Mouse (Mus musculus): ENCODE measurements around the gene Fxyd1.

Fxyd1 gene

GRCm38 (mm10) chr7:31052636-31053434 lies 4.2 kb downstream of the Fxyd1 start:
- no peak for DNase-seq (ENCODE audit: low spot score in 2 of 2)

- no peak for DNase-seq (ENCODE audit: low spot score in 2 of 2)
Observed at GRCm38 (mm10) chr7:31052251-31052635, 4.8 kb downstream of the Fxyd1 start.

GRCm38 (mm10) chr7:31051321-31052021 lies 5.5 kb downstream of the Fxyd1 start, which contains the start of gene Fxyd7:
TSS of gene Fxyd7 (minus strand) at chr7:31051467.
- no peak for DNase-seq (ENCODE audit: low spot score in 2 of 2)

GRCm38 (mm10) chr7:31050921-31051320 lies 6.1 kb downstream of the Fxyd1 start:
- no peak for DNase-seq (ENCODE audit: low spot score in 2 of 2)

- DNase-seq (ENCODE audit: low spot score in 2 of 2), result no peak
Observed at GRCm38 (mm10) chr7:31050487-31050886, 6.5 kb downstream of the Fxyd1 start.

- no peak for DNase-seq (ENCODE audit: low spot score in 2 of 2)
Observed at GRCm38 (mm10) chr7:31049846-31050281, 7.1 kb downstream of the Fxyd1 start.

- no peak for DNase-seq (ENCODE audit: low spot score in 2 of 2)
Observed at GRCm38 (mm10) chr7:31049135-31049845, 7.7 kb downstream of the Fxyd1 start.

- no peak for DNase-seq (ENCODE audit: low spot score in 2 of 2)
Observed at GRCm38 (mm10) chr7:31042431-31042910, 14.5 kb downstream of the Fxyd1 start, which contains the start of gene Fxyd5. TSS of gene Fxyd5 (minus strand) at chr7:31042481.

- peak in 1 of 2 experiments; percentile 66 for DNase-seq (ENCODE audit: low spot score in 2 of 2)
Observed at GRCm38 (mm10) chr7:31041662-31042315, 15.2 kb downstream of the Fxyd1 start.

- DNase-seq (ENCODE audit: low spot score in 2 of 2), result no peak
Observed at GRCm38 (mm10) chr7:31041023-31041407, 16.0 kb downstream of the Fxyd1 start.

GRCm38 (mm10) chr7:31040281-31041022 lies 16.5 kb downstream of the Fxyd1 start:
- no peak for DNase-seq (ENCODE audit: low spot score in 2 of 2)

- no peak for DNase-seq (ENCODE audit: low spot score in 2 of 2)
Observed at GRCm38 (mm10) chr7:31039011-31039410, 18.0 kb downstream of the Fxyd1 start.

- DNase-seq (ENCODE audit: low spot score in 2 of 2), result no peak
Observed at GRCm38 (mm10) chr7:31037675-31038074, 19.3 kb downstream of the Fxyd1 start.

GRCm38 (mm10) chr7:31036917-31037316 lies 20.1 kb downstream of the Fxyd1 start:
- DNase-seq (ENCODE audit: low spot score in 2 of 2), result no peak

GRCm38 (mm10) chr7:31035291-31035690 lies 21.7 kb downstream of the Fxyd1 start:
- no peak for DNase-seq (ENCODE audit: low spot score in 2 of 2)

- no peak for DNase-seq (ENCODE audit: low spot score in 2 of 2)
Observed at GRCm38 (mm10) chr7:31034789-31035188, 22.2 kb downstream of the Fxyd1 start.

- DNase-seq (ENCODE audit: low spot score in 2 of 2), result no peak
Observed at GRCm38 (mm10) chr7:31033409-31034165, 23.4 kb downstream of the Fxyd1 start.

GRCm38 (mm10) chr7:31031731-31032130 lies 25.3 kb downstream of the Fxyd1 start:
- DNase-seq (ENCODE audit: low spot score in 2 of 2), result no peak

- DNase-seq (ENCODE audit: low spot score in 2 of 2), result no peak
Observed at GRCm38 (mm10) chr7:31030717-31031116, 26.3 kb downstream of the Fxyd1 start.

- no peak for DNase-seq (ENCODE audit: low spot score in 2 of 2)
Observed at GRCm38 (mm10) chr7:31028609-31029008, 28.4 kb downstream of the Fxyd1 start.

Measured in urinary bladder, adult 18-20 months (tissue).